Mouse (Mus musculus): ENCODE results near the gene Mvb12b. TPM values are rescaled to one million over a fixed set of nuclear protein-coding genes. Genes with fewer than 3 reads are reported as not detected.

Mvb12b gene
- total and polyA plus RNA-seq, 2 experiments from 2014 or later, result 82.8 to 141 TPM

DNA sequence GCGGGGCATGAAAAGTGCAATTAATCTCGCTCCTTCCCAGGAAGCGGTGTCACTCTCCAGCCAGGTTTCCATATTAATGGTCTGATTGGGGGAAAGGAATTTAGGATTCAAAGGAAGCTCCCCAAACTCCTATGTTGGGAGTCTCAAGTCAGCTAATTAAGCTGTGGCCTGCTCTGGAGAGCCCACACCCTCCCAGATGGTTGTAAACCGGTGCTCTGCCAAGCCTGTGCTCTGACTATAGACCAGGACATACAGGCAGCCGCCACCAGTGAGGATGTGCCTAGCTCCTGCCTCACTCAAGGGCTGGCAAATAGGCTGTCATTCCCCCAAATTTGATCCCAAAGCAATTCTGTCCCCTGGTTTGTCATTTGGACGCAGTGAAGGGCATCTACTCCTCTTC is 50.4 kb downstream of the Mvb12b start:
- H3K27me3 ChIP-seq (ENCODE audit: insufficient read depth, low read length), result no peaks in the 10 kb centered on the region
- peaks cover 23% of the 10 kb centered on the region for H3K36me3 ChIP-seq (ENCODE audit: insufficient read depth)
- no peaks in the 10 kb centered on the region for H3K4me1 ChIP-seq (ENCODE audit: insufficient read depth)
- no peak for DNase-seq
- ATAC-seq, result no peak
- H3K9me3 ChIP-seq (ENCODE audit: low read length), result no peaks in the 10 kb centered on the region
- no peak overlapping the region for H3K27ac ChIP-seq (ENCODE audit: low read depth, low read length)
- 61% methylated on average over 6 of the region's 6 CpGs for WGBS
- no peak overlapping the region for H3K4me2 ChIP-seq (ENCODE audit: low read depth)
- H3K4me3 ChIP-seq (ENCODE audit: low read depth, low read length), result no peak overlapping the region
- no peak for TF ChIP-seq CTCF (IDR thresholded peaks at IDR 0.05; ENCODE audit: low read depth)
- H3K9ac ChIP-seq, result no peak overlapping the region

- no peaks in the 10 kb centered on the region for H3K27me3 ChIP-seq (ENCODE audit: insufficient read depth, low read length)
- peaks cover 28% of the 10 kb centered on the region for H3K36me3 ChIP-seq (ENCODE audit: insufficient read depth)
- TF ChIP-seq CTCF (IDR thresholded peaks at IDR 0.05; ENCODE audit: low read depth), result no peak
- ATAC-seq (no peak), DNase-seq (no peak)
- H3K4me1 ChIP-seq (ENCODE audit: insufficient read depth), result no peaks in the 10 kb centered on the region
- no peak overlapping the region for H3K27ac ChIP-seq (ENCODE audit: low read depth, low read length)
- WGBS, result 50% methylated on average over 9 of the region's 9 CpGs
- no peak overlapping the region for H3K9ac ChIP-seq
- H3K4me2 ChIP-seq (ENCODE audit: low read depth), result no peak overlapping the region
- H3K4me3 ChIP-seq (ENCODE audit: low read depth, low read length), result no peak overlapping the region
- H3K9me3 ChIP-seq (ENCODE audit: low read length), result no peaks in the 10 kb centered on the region
Measured at GRCm38 (mm10) chr2:33836660-33837213, 51.0 kb downstream of the Mvb12b start.

- 80% methylated on average over 8 of the region's 8 CpGs for WGBS
- no peak for TF ChIP-seq CTCF (IDR thresholded peaks at IDR 0.05; ENCODE audit: low read depth)
Measured at GRCm38 (mm10) chr2:33835038-33835437, 52.7 kb downstream of the Mvb12b start.

GRCm38 (mm10) chr2:33833902-33834301 is 53.8 kb downstream of the Mvb12b start:
- no peak overlapping the region for H3K9ac ChIP-seq
- no peak overlapping the region for H3K27ac ChIP-seq (ENCODE audit: low read depth, low read length)
- no peaks in the 10 kb centered on the region for H3K4me1 ChIP-seq (ENCODE audit: insufficient read depth)
- no peaks in the 10 kb centered on the region for H3K27me3 ChIP-seq (ENCODE audit: insufficient read depth, low read length)
- H3K36me3 ChIP-seq (ENCODE audit: insufficient read depth), result peaks cover 39% of the 10 kb centered on the region
- H3K4me2 ChIP-seq (ENCODE audit: low read depth), result no peak overlapping the region
- no peaks in the 10 kb centered on the region for H3K9me3 ChIP-seq (ENCODE audit: low read length)
- no peak overlapping the region for H3K4me3 ChIP-seq (ENCODE audit: low read depth, low read length)
- ATAC-seq (no peak), DNase-seq (no peak)
- WGBS, result 73% methylated on average over 1 of the region's 1 CpGs
- TF ChIP-seq CTCF (IDR thresholded peaks at IDR 0.05; ENCODE audit: low read depth), result no peak

More at GRCm38 (mm10) chr2:33835038-33835437, 52.7 kb downstream of the Mvb12b start:
- no peak overlapping the region for H3K4me2 ChIP-seq (ENCODE audit: low read depth)
- peaks cover 39% of the 10 kb centered on the region for H3K36me3 ChIP-seq (ENCODE audit: insufficient read depth)
- DNase-seq (no peak), ATAC-seq (no peak)
- H3K4me3 ChIP-seq (ENCODE audit: low read depth, low read length), result no peak overlapping the region
- H3K4me1 ChIP-seq (ENCODE audit: insufficient read depth), result no peaks in the 10 kb centered on the region
- no peaks in the 10 kb centered on the region for H3K9me3 ChIP-seq (ENCODE audit: low read length)
- H3K27me3 ChIP-seq (ENCODE audit: insufficient read depth, low read length), result no peaks in the 10 kb centered on the region
- H3K9ac ChIP-seq, result no peak overlapping the region
- no peak overlapping the region for H3K27ac ChIP-seq (ENCODE audit: low read depth, low read length)

DNA sequence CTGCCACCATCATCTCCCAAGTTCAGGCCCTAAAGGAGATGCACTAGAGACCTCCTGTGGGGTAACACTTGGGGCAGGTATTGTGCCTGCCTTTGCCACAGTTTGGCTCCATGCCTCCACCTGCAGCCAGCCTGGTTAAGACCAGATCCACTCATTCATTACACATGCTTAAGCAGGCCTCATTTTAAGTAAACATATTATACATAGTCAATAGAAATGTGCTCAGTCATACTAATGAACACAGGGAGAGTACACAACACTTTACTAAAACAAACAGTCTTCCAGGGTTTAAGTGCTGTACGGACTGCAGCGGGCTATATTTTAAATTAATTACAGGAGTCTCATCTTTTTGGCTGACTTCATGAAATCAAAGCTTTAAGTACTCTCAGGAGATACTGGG is 57.9 kb downstream of the Mvb12b start:
- H3K4me1 ChIP-seq (ENCODE audit: insufficient read depth), result no peaks in the 10 kb centered on the region
- H3K9ac ChIP-seq, result no peak overlapping the region
- no peak for TF ChIP-seq CTCF (IDR thresholded peaks at IDR 0.05; ENCODE audit: low read depth)
- no peaks in the 10 kb centered on the region for H3K9me3 ChIP-seq (ENCODE audit: low read length)
- H3K27ac ChIP-seq (ENCODE audit: low read depth, low read length), result no peak overlapping the region
- H3K4me2 ChIP-seq (ENCODE audit: low read depth), result no peak overlapping the region
- peaks cover 59% of the 10 kb centered on the region for H3K36me3 ChIP-seq (ENCODE audit: insufficient read depth)
- DNase-seq (no peak), ATAC-seq (no peak)
- 79% methylated on average over 2 of the region's 2 CpGs for whole genome bisulfite sequencing
- no peaks in the 10 kb centered on the region for H3K27me3 ChIP-seq (ENCODE audit: insufficient read depth, low read length)
- no peak overlapping the region for H3K4me3 ChIP-seq (ENCODE audit: low read depth, low read length)

DNA sequence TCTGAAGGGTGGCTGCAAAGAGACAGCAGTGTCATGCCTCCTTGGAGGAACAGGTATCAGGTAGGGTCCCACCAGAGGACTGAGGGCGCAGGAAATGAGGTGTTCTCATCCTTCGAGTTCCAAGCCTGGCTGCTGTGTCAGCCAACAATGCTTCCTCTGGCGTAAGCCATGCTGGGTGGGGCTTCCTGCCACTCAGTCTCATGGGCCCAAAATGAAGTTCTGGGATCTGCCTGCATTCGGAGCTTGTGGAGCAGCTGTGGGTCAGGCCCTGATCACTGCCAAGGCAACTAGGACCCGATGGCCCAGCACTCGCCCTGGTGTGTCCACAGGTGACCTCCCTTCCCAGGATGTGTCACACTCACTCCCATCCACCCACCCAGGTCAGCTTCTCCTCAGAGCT is 61.0 kb downstream of the Mvb12b start:
- ATAC-seq (no peak), DNase-seq (no peak)
- Histone ChIP-seq H3K9ac (no peak overlapping the region), H3K4me2 (ENCODE audit: low read depth) (no peak overlapping the region), H3K27me3 (ENCODE audit: insufficient read depth, low read length) (no peaks in the 10 kb centered on the region), H3K36me3 (ENCODE audit: insufficient read depth) (peaks cover 61% of the 10 kb centered on the region), H3K4me3 (ENCODE audit: low read depth, low read length) (no peak overlapping the region), H3K27ac (ENCODE audit: low read depth, low read length) (no peak overlapping the region), H3K9me3 (ENCODE audit: low read length) (no peaks in the 10 kb centered on the region), H3K4me1 (ENCODE audit: insufficient read depth) (no peaks in the 10 kb centered on the region)
- WGBS, result 91% methylated on average over 6 of the region's 6 CpGs
- TF ChIP-seq CTCF (IDR thresholded peaks at IDR 0.05; ENCODE audit: low read depth), result no peak

DNA sequence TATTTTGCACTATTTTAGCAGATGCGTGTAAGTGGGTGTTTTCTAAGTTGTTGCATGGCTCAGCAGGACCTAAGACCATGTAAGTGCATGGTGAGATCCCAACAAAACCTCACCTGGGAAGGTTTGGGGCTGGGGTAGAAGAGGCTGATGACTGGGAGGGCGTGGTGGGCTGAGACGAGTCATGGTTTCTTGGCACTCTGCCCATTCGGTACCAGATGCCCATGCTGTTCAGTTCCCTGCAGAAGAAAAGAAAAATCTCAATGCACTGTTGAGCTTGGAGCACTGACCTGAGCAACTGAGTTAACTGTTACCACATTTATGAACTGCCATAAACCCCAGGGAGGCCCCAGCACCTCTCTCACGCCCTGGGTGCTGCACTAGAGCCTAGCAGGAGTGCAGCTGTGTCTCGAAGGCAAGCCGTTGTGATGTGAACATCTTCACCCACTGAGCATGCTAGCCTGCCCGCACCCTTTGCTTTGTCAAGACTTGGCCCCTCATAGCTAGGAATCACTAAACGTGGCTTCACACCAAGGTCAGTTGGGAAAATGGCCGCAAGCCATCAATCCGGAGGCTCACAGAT is 62.7 kb downstream of the Mvb12b start:
- no peak for TF ChIP-seq CTCF (IDR thresholded peaks at IDR 0.05; ENCODE audit: low read depth)
- no peak overlapping the region for H3K27ac ChIP-seq (ENCODE audit: low read depth, low read length)
- ATAC-seq (no peak), DNase-seq (no peak)
- no peak overlapping the region for H3K4me2 ChIP-seq (ENCODE audit: low read depth)
- H3K9me3 ChIP-seq (ENCODE audit: low read length), result no peaks in the 10 kb centered on the region
- H3K27me3 ChIP-seq (ENCODE audit: insufficient read depth, low read length), result no peaks in the 10 kb centered on the region
- no peaks in the 10 kb centered on the region for H3K4me1 ChIP-seq (ENCODE audit: insufficient read depth)
- WGBS, result 82% methylated on average over 11 of the region's 11 CpGs
- no peak overlapping the region for H3K4me3 ChIP-seq (ENCODE audit: low read depth, low read length)
- no peak overlapping the region for H3K9ac ChIP-seq
- H3K36me3 ChIP-seq (ENCODE audit: insufficient read depth), result peaks cover 59% of the 10 kb centered on the region

Data from forebrain, postnatal 0 days (tissue).